Mouse (Mus musculus): ENCODE results near the gene Ube2cbp. TPM values are rescaled to one million over a fixed set of nuclear protein-coding genes. Genes with fewer than 3 reads are reported as not detected.

The Ube2cbp gene
- total RNA-seq, 2 experiments from 2014 or later = 4.2 to 5.2 TPM

DNA sequence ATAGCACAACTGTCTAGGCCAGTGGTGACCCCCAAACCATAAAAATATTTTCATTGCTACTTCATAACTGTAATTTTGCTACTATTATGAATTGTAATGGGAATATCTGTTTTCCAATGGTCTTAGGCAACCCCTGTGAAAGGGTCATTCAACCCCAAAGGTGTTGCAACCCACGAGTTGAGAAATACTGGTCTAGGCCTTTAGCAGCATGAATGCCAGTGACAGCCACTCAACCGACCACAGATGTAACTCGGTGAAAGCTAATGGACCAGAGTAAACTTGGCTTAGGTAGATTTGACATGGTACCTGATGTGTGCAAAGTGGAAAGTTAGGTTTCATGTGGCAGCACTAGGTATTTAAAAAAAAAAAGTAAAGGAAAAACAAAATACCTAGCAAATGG is 108.9 kb downstream of the Ube2cbp start:
- no peak for DNase-seq (ENCODE audit: extremely low spot score in 1 of 2, low spot score in 2 of 2)
- no peak for TF ChIP-seq CTCF (IDR thresholded peaks at IDR 0.05)
- Histone ChIP-seq H3K27ac (no peak overlapping the region), H3K4me3 (no peak overlapping the region)
- intact Hi-C loops (cut with DNase I) = no loop called here

- no peak for DNase-seq (ENCODE audit: extremely low spot score in 1 of 2, low spot score in 2 of 2)
- no peak for TF ChIP-seq CTCF (IDR thresholded peaks at IDR 0.05)
- no peak overlapping the region for H3K27ac ChIP-seq
- intact Hi-C loops (cut with DNase I) = no loop called here
- H3K4me3 ChIP-seq = no peak overlapping the region
Observed at GRCm38 (mm10) chr9:86351491-86351890, 113.3 kb downstream of the Ube2cbp start.

- Histone ChIP-seq H3K4me3 (no peak overlapping the region), H3K27ac (no peak overlapping the region)
- intact Hi-C loops (cut with DNase I) = no loop called here
- no peak for DNase-seq (ENCODE audit: extremely low spot score in 1 of 2, low spot score in 2 of 2)
- no peak for TF ChIP-seq CTCF (IDR thresholded peaks at IDR 0.05)
Observed at GRCm38 (mm10) chr9:86336792-86337191, 128.0 kb downstream of the Ube2cbp start.

GRCm38 (mm10) chr9:86336361-86336760 is 128.4 kb downstream of the Ube2cbp start:
- no peak overlapping the region for H3K4me3 ChIP-seq
- intact Hi-C loops (cut with DNase I) = no loop called here
- TF ChIP-seq CTCF (IDR thresholded peaks at IDR 0.05) = no peak
- no peak overlapping the region for H3K27ac ChIP-seq
- no peak for DNase-seq (ENCODE audit: extremely low spot score in 1 of 2, low spot score in 2 of 2)

DNA sequence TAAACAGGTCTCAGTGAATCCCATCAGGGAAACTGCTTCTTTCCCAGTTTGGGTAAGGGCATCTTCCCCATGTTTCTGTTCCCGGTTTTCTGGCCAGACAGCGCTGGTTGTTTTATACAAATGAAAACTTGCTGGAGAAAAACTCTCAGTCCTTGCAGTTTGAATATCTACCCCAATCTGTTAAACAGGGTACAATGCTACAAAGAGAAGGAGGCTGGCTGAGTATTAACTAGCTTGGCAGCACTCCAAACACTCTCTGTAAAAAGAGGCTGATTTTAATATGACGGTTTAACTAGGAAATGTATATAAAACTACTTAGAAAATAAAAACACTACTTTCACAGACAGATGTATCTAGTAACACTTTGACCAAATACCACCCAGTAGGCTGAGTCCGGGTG is 129.2 kb downstream of the Ube2cbp start:
- no peak for DNase-seq (ENCODE audit: extremely low spot score in 1 of 2, low spot score in 2 of 2)
- no peak overlapping the region for H3K4me3 ChIP-seq
- TF ChIP-seq CTCF (IDR thresholded peaks at IDR 0.05) = no peak
- no peak overlapping the region for H3K27ac ChIP-seq
- intact Hi-C loops (cut with DNase I) = no loop called here

GRCm38 (mm10) chr9:86334357-86334756 is 130.4 kb downstream of the Ube2cbp start:
- no peak for DNase-seq (ENCODE audit: extremely low spot score in 1 of 2, low spot score in 2 of 2)
- H3K4me3 ChIP-seq = no peak overlapping the region
- H3K27ac ChIP-seq = no peak overlapping the region
- intact Hi-C loops (cut with DNase I) = no loop called here
- no peak for TF ChIP-seq CTCF (IDR thresholded peaks at IDR 0.05)

GRCm38 (mm10) chr9:86330591-86330990 is 134.2 kb downstream of the Ube2cbp start:
- no peak for DNase-seq (ENCODE audit: extremely low spot score in 1 of 2, low spot score in 2 of 2)
- no peak for TF ChIP-seq CTCF (IDR thresholded peaks at IDR 0.05)
- intact Hi-C loops (cut with DNase I) = no loop called here
- H3K27ac ChIP-seq = no peak overlapping the region
- H3K4me3 ChIP-seq = no peak overlapping the region

DNA sequence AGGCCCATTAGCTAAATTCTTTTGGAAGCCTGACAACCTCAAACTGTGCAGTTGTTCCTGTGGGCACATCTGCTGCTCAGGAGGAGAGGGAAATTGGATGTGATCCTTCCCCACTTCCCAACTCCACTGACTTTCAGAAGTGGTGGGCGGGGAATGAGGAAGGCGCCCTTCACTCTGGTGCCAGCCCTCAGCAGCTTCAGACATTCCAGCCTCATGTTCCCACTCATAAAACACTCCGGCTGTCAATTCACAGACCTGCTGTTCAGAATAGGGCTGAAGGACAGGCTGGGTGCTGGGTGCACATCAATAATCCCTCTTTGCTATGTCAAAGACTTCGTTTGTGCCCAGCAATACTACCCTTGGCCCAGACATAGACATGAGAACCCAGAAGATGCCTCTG is 136.5 kb downstream of the Ube2cbp start:
- no peak for TF ChIP-seq CTCF (IDR thresholded peaks at IDR 0.05)
- H3K4me3 ChIP-seq = no peak overlapping the region
- no peak for DNase-seq (ENCODE audit: extremely low spot score in 1 of 2, low spot score in 2 of 2)
- no peak overlapping the region for H3K27ac ChIP-seq
- intact Hi-C loops (cut with DNase I) = no loop called here

DNA sequence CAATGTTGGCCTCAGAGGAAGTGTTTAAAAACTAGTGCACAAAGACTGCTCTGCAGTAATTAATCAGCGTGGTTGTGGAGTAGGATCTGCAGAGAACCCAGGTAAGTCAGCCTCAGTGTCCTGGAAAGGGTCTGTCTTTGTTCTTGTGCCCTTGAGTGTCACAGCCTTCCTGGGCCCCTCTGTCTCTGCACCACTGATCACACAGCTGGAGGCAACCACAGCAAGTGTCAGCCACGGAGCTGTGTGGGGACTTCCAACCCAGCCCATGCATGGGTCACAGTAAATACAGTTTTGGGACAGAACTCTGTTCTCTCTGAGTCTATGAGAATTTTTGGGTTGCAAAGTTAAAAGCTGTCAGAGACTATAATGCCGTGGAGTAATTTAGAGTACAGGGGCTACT is 137.4 kb downstream of the Ube2cbp start:
- Histone ChIP-seq H3K27ac (no peak overlapping the region), H3K4me3 (no peak overlapping the region)
- DNase-seq (ENCODE audit: extremely low spot score in 1 of 2, low spot score in 2 of 2) = no peak
- no peak for TF ChIP-seq CTCF (IDR thresholded peaks at IDR 0.05)
- intact Hi-C loops (cut with DNase I) = no loop called here

DNA sequence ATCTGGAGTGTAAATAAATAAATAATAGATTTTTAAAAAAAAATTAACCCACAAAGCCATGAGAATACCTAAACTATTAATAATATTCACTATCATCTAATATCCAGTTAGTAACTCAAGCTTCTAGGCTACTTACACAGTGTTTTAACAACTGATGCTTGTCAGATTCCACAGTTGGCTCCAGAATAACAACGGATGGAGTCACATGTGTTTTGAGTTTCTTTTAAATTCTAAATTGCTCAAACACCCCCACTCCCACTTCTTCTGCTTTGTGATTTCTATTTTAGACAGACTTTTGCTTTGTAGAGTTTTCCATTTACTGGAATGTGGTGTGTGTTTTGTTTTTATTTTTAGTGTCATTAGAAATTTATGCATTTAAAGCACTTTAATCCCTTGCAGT is 140.0 kb downstream of the Ube2cbp start:
- DNase-seq (ENCODE audit: extremely low spot score in 1 of 2, low spot score in 2 of 2) = no peak
- no peak overlapping the region for H3K4me3 ChIP-seq

GRCm38 (mm10) chr9:86319516-86320140 is 145.1 kb downstream of the Ube2cbp start:
- H3K27ac ChIP-seq = no peak overlapping the region
- intact Hi-C loops (cut with DNase I) = no loop called here

More for the DNA sequence above, 140.0 kb downstream of the Ube2cbp start:
- intact Hi-C loops (cut with DNase I) = no loop called here
- TF ChIP-seq CTCF (IDR thresholded peaks at IDR 0.05) = no peak
- H3K27ac ChIP-seq = no peak overlapping the region

GRCm38 (mm10) chr9:86315700-86316099 is 149.1 kb downstream of the Ube2cbp start:
- DNase-seq (ENCODE audit: extremely low spot score in 1 of 2, low spot score in 2 of 2) = no peak
- intact Hi-C loops (cut with DNase I) = no loop called here
- no peak for TF ChIP-seq CTCF (IDR thresholded peaks at IDR 0.05)

More at GRCm38 (mm10) chr9:86319516-86320140, 145.1 kb downstream of the Ube2cbp start:
- no peak for TF ChIP-seq CTCF (IDR thresholded peaks at IDR 0.05)
- H3K4me3 ChIP-seq = no peak overlapping the region
- no peak for DNase-seq (ENCODE audit: extremely low spot score in 1 of 2, low spot score in 2 of 2)

DNA sequence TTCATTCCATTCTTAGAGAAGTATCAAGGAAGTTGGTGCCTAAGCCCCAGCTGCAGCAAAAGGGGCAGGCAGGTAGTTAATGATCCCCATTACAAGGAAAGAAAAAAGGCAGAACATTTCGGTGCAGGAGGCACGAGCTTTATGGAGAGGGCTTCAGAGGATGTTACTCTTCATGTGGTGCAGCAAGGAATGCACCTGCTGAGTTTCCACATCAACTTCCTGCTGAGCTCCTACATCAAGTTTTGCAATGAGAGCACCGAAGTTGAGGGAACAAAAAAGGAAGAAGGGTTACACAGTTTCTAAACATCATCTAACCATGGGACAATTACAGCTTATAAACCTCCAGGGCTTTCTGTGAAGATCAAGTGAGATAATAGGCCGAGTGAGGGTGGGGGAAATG is 156.1 kb downstream of the Ube2cbp start:
- no peak for DNase-seq (ENCODE audit: extremely low spot score in 1 of 2, low spot score in 2 of 2)
- no peak for TF ChIP-seq CTCF (IDR thresholded peaks at IDR 0.05)
- Histone ChIP-seq H3K27ac (no peak overlapping the region), H3K4me3 (no peak overlapping the region)
- intact Hi-C loops (cut with DNase I) = no loop called here

More at GRCm38 (mm10) chr9:86315700-86316099, 149.1 kb downstream of the Ube2cbp start:
- Histone ChIP-seq H3K4me3 (no peak overlapping the region), H3K27ac (no peak overlapping the region)
